Mouse (Mus musculus): Measurements from ENCODE around the gene Adrm1.

DNA sequence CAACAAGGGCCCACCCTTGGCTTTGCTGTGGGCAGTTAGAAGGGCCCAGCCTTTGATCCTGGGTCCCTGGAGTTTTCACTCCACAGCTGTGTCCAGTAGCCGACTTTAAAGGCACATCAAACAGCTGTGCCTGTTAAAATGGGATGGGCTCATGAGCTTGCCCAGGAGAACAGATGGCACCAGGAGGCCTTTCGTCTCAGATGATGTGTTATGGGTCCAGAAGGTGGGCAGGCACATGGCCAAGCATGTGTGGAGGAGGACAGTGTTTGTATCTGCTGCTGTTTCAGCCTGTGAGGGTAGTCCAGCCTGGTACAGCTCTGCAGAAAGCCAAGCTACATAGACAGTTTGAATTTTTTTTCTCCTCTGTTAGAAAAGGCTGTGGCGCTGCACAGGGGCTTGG lies 16.5 kb upstream of the Adrm1 start:
- TF ChIP-seq CTCF (IDR thresholded peaks at IDR 0.05; ENCODE audit: low read depth, low read length) = no peak
- no peak for TF ChIP-seq POLR2A (IDR thresholded peaks at IDR 0.05; ENCODE audit: extremely low read depth, insufficient read depth, low read length)

All from liver, adult 2 months (tissue).